Mouse (Mus musculus) forebrain, embryonic 16.5 days (tissue): ENCODE data around the gene Plek2. TPM values are rescaled to one million over a fixed set of nuclear protein-coding genes. Genes with fewer than 3 reads are reported as not detected.

ENCODE experiments used
- ATAC-seq: fragments of 200-750 bp; cut with Nextera tagmentation; 2 replicates; pipeline ENCODE4 v1.8.0; 2017; ENCODE audit warnings: mild to moderate bottlenecking, moderate library complexity
- H3K27ac ChIP-seq: fragments of 300-500 bp; sonication (generic); 2 replicates; pipeline ENCODE4 v1.5.1; 2014; ENCODE audit warnings: low read length, control low read depth
- H3K27me3 ChIP-seq: fragments of 300-500 bp; sonication (generic); replicated peaks from 2 replicates; pipeline ENCODE4 v1.6.1; 2014; ENCODE audit warnings: low read length; ENCODE audit not compliant: control insufficient read depth, insufficient read depth
- H3K36me3 ChIP-seq: fragments of 300-500 bp; sonication (generic); 2 replicates; pipeline ENCODE4 v1.6.1; 2014; ENCODE audit not compliant: control insufficient read depth, insufficient read depth
- H3K4me1 ChIP-seq: fragments of 300-500 bp; sonication (generic); replicated peaks from 2 replicates; pipeline ENCODE4 v1.6.1; 2014; ENCODE audit warnings: low read length; ENCODE audit not compliant: control insufficient read depth, insufficient read depth
- H3K4me2 ChIP-seq: fragments of 300-500 bp; sonication (generic); 2 replicates; pipeline ENCODE4 v1.6.1; 2014; ENCODE audit warnings: mild to moderate bottlenecking, low read length, control low read depth
- H3K4me3 ChIP-seq: fragments of 300-500 bp; sonication (generic); replicated peaks from 2 replicates; pipeline ENCODE4 v1.5.1; 2014; ENCODE audit warnings: mild to moderate bottlenecking, low read length, control low read depth
- H3K9ac ChIP-seq: fragments of 300-500 bp; sonication (generic); replicated peaks from 2 replicates; pipeline ENCODE4 v1.6.1; 2014; ENCODE audit warnings: low read depth, low read length, control low read depth
- H3K9me3 ChIP-seq: fragments of 300-500 bp; sonication (generic); 2 replicates; pipeline ENCODE4 v1.6.1; 2016; ENCODE audit warnings: low read length; ENCODE audit not compliant: control insufficient read depth
- WGBS: fragments of 180-500 bp; shearing (Covaris S2); extraction: QIAGEN DNeasy Blood & Tissue Kit; methylation state at CpG from one replicate; pipeline ENCODE4 v1.1.7; 2014; 5-methylcytosine and 5-hydroxymethylcytosine counted together
- polyA plus RNA-seq: library from polyadenylated mRNA; unstranded; fragments of >200 nt; fragmentation: Nextera tagmentation; extraction: Ambion mirVana; gene quantifications from 2 replicates; pipeline ENCODE4 v1.2.1, GENCODE M21; 2015

Plek2 gene
- polyA plus RNA-seq, 1 experiment from 2014 or later: 1.1 TPM

GRCm38 (mm10) chr12:78842429-78842828 is 64.3 kb downstream of the Plek2 start:
- peaks cover 11% of the 10 kb centered on the region for H3K36me3 ChIP-seq
- WGBS: 97% methylated on average over 1 of the region's 1 CpGs

GRCm38 (mm10) chr12:78839906-78840305 is 66.9 kb downstream of the Plek2 start:
- Histone ChIP-seq H3K9ac (no peak overlapping the region), H3K4me2 (no peak overlapping the region), H3K4me1 (no peaks in the 10 kb centered on the region), H3K4me3 (no peak overlapping the region), H3K27ac (no peak overlapping the region), H3K27me3 (no peaks in the 10 kb centered on the region), H3K9me3 (no peaks in the 10 kb centered on the region), H3K36me3 (peaks cover 13% of the 10 kb centered on the region)
- ATAC-seq: no peak
- WGBS: 82% methylated on average over 4 of the region's 4 CpGs

More at GRCm38 (mm10) chr12:78842429-78842828, 64.3 kb downstream of the Plek2 start:
- Histone ChIP-seq H3K4me2 (no peak overlapping the region), H3K27ac (no peak overlapping the region), H3K27me3 (no peaks in the 10 kb centered on the region), H3K9ac (no peak overlapping the region), H3K4me3 (no peak overlapping the region), H3K9me3 (no peaks in the 10 kb centered on the region), H3K4me1 (no peaks in the 10 kb centered on the region)
- no peak for ATAC-seq

Other genes with a start within 250 kb of the Plek2 start
- 0.46 and 0.84 TPM in 2 replicates for gene Fam71d, start 215.4 kb downstream of the Plek2 start, polyA plus RNA-seq
- 14.4 and 16.0 TPM in 2 replicates for gene Mpp5, start 158.1 kb downstream of the Plek2 start, polyA plus RNA-seq
- 120 and 123 TPM in 2 replicates for gene Atp6v1d, start 45.3 kb downstream of the Plek2 start, polyA plus RNA-seq
- gene Eif2s1, start 45.1 kb downstream of the Plek2 start, polyA plus RNA-seq: 165 and 175 TPM in 2 replicates
- gene Tmem229b, start 100.7 kb upstream of the Plek2 start, polyA plus RNA-seq: 62.1 and 66.7 TPM in 2 replicates
- gene Plekhh1, start 122.2 kb upstream of the Plek2 start, polyA plus RNA-seq: 2.1 and 2.5 TPM in 2 replicates
- 21.2 and 21.6 TPM in 2 replicates for gene Pigh, start 182.7 kb upstream of the Plek2 start, polyA plus RNA-seq
- gene Arg2, start 223.8 kb upstream of the Plek2 start, polyA plus RNA-seq: 13.2 and 17.6 TPM in 2 replicates